Mouse (Mus musculus) stomach, postnatal 0 days (tissue): ENCODE measurements around the gene Scube1.

ENCODE experiments used
- CTCF ChIP-seq: IDR thresholded peaks from 2 replicates; pipeline ENCODE4 v1.5.1; 2016; ENCODE audit warnings: antibody characterized with exemption, low read depth, mild to moderate bottlenecking, moderate library complexity
- EP300 ChIP-seq: optimal IDR thresholded peaks from 2 replicates; pipeline ENCODE3; 2016; ENCODE audit warnings: antibody characterized with exemption

- TF ChIP-seq CTCF (no peak), EP300 (no peak)
Observed at GRCm38 (mm10) chr15:83582931-83583330, 141.9 kb downstream of the Scube1 start.
